Mouse (Mus musculus) forebrain, embryonic 16.5 days (tissue): ENCODE data around the gene Mast2. TPM values are rescaled to one million over a fixed set of nuclear protein-coding genes. Genes with fewer than 3 reads are reported as not detected.
A peak's percentile ranks its signal among the peaks of the same experiment; 100 is the strongest.

Source experiments
- ATAC-seq: fragments of 200-750 bp; cut with Nextera tagmentation; 2 replicates; pipeline ENCODE4 v1.8.0; 2017; ENCODE audit warnings: mild to moderate bottlenecking, moderate library complexity
- H3K27ac ChIP-seq: fragments of 300-500 bp; sonication (generic); 2 replicates; pipeline ENCODE4 v1.5.1; 2014; ENCODE audit warnings: low read length, control low read depth
- H3K27me3 ChIP-seq: fragments of 300-500 bp; sonication (generic); replicated peaks from 2 replicates; pipeline ENCODE4 v1.6.1; 2014; ENCODE audit warnings: low read length; ENCODE audit not compliant: control insufficient read depth, insufficient read depth
- H3K36me3 ChIP-seq: fragments of 300-500 bp; sonication (generic); 2 replicates; pipeline ENCODE4 v1.6.1; 2014; ENCODE audit not compliant: control insufficient read depth, insufficient read depth
- H3K4me1 ChIP-seq: fragments of 300-500 bp; sonication (generic); replicated peaks from 2 replicates; pipeline ENCODE4 v1.6.1; 2014; ENCODE audit warnings: low read length; ENCODE audit not compliant: control insufficient read depth, insufficient read depth
- H3K4me2 ChIP-seq: fragments of 300-500 bp; sonication (generic); 2 replicates; pipeline ENCODE4 v1.6.1; 2014; ENCODE audit warnings: mild to moderate bottlenecking, low read length, control low read depth
- H3K4me3 ChIP-seq: fragments of 300-500 bp; sonication (generic); replicated peaks from 2 replicates; pipeline ENCODE4 v1.5.1; 2014; ENCODE audit warnings: mild to moderate bottlenecking, low read length, control low read depth
- H3K9ac ChIP-seq: fragments of 300-500 bp; sonication (generic); replicated peaks from 2 replicates; pipeline ENCODE4 v1.6.1; 2014; ENCODE audit warnings: low read depth, low read length, control low read depth
- H3K9me3 ChIP-seq: fragments of 300-500 bp; sonication (generic); 2 replicates; pipeline ENCODE4 v1.6.1; 2016; ENCODE audit warnings: low read length; ENCODE audit not compliant: control insufficient read depth
- WGBS: fragments of 180-500 bp; shearing (Covaris S2); extraction: QIAGEN DNeasy Blood & Tissue Kit; methylation state at CpG from one replicate; pipeline ENCODE4 v1.1.7; 2014; 5-methylcytosine and 5-hydroxymethylcytosine counted together
- polyA plus RNA-seq: library from polyadenylated mRNA; unstranded; fragments of >200 nt; fragmentation: Nextera tagmentation; extraction: Ambion mirVana; gene quantifications from 2 replicates; pipeline ENCODE4 v1.2.1, GENCODE M21; 2015

Mast2 gene
- polyA plus RNA-seq, 1 experiment from 2014 or later, result 57.3 TPM

GRCm38 (mm10) chr4:116377973-116378667 is 85.9 kb downstream of the Mast2 start:
- ATAC-seq, result no peak
- H3K27me3 ChIP-seq, result no peaks in the 10 kb centered on the region

GRCm38 (mm10) chr4:116371676-116372075 is 92.3 kb downstream of the Mast2 start:
- H3K9me3 ChIP-seq, result no peaks in the 10 kb centered on the region
- no peaks in the 10 kb centered on the region for H3K36me3 ChIP-seq
- WGBS, result 29% methylated on average over 1 of the region's 1 CpGs
- no peaks in the 10 kb centered on the region for H3K27me3 ChIP-seq
- no peak overlapping the region for H3K9ac ChIP-seq
- ATAC-seq, result peak; percentile 77
- H3K27ac ChIP-seq, result no peak overlapping the region
- H3K4me1 ChIP-seq, result peaks cover 4% of the 10 kb centered on the region
- H3K4me2 ChIP-seq, result no peak overlapping the region
- no peak overlapping the region for H3K4me3 ChIP-seq

More at GRCm38 (mm10) chr4:116377973-116378667, 85.9 kb downstream of the Mast2 start:
- Histone ChIP-seq H3K9me3 (no peaks in the 10 kb centered on the region), H3K4me3 (no peak overlapping the region), H3K36me3 (no peaks in the 10 kb centered on the region), H3K9ac (no peak overlapping the region), H3K27ac (no peak overlapping the region), H3K4me2 (no peak overlapping the region), H3K4me1 (no peaks in the 10 kb centered on the region)
- 56% methylated on average over 2 of the region's 2 CpGs for WGBS

- H3K9ac ChIP-seq, result no peak overlapping the region
- H3K9me3 ChIP-seq, result peaks cover 2% of the 10 kb centered on the region; the same call in 1 of the 2 replicates
- no peaks in the 10 kb centered on the region for H3K36me3 ChIP-seq
- no peak for ATAC-seq
- H3K27ac ChIP-seq, result no peak overlapping the region
- 97% methylated on average over 1 of the region's 1 CpGs for WGBS
- no peaks in the 10 kb centered on the region for H3K27me3 ChIP-seq
- no peak overlapping the region for H3K4me3 ChIP-seq
- H3K4me1 ChIP-seq, result no peaks in the 10 kb centered on the region
- H3K4me2 ChIP-seq, result no peak overlapping the region
Measured at GRCm38 (mm10) chr4:116358099-116358498, 105.9 kb downstream of the Mast2 start.

GRCm38 (mm10) chr4:116352919-116353318 is 111.1 kb downstream of the Mast2 start:
- no peak overlapping the region for H3K4me3 ChIP-seq
- H3K27ac ChIP-seq, result no peak overlapping the region
- no peaks in the 10 kb centered on the region for H3K27me3 ChIP-seq
- H3K9me3 ChIP-seq, result no peaks in the 10 kb centered on the region
- peaks cover 5% of the 10 kb centered on the region; the same call in 1 of the 2 replicates for H3K36me3 ChIP-seq
- 96% methylated on average over 3 of the region's 3 CpGs for WGBS
- ATAC-seq, result no peak
- H3K4me1 ChIP-seq, result no peaks in the 10 kb centered on the region
- no peak overlapping the region for H3K4me2 ChIP-seq
- no peak overlapping the region for H3K9ac ChIP-seq

- no peak overlapping the region for H3K27ac ChIP-seq
- H3K36me3 ChIP-seq, result peaks cover 5% of the 10 kb centered on the region; the same call in 1 of the 2 replicates
- H3K9me3 ChIP-seq, result no peaks in the 10 kb centered on the region
- no peak for ATAC-seq
- WGBS, result 66% methylated on average over 3 of the region's 3 CpGs
- H3K4me1 ChIP-seq, result no peaks in the 10 kb centered on the region
- no peaks in the 10 kb centered on the region for H3K27me3 ChIP-seq
- H3K9ac ChIP-seq, result no peak overlapping the region
- no peak overlapping the region for H3K4me2 ChIP-seq
- H3K4me3 ChIP-seq, result no peak overlapping the region
Measured at GRCm38 (mm10) chr4:116352496-116352895, 111.5 kb downstream of the Mast2 start.

GRCm38 (mm10) chr4:116342119-116342518 is 121.9 kb downstream of the Mast2 start:
- Histone ChIP-seq H3K27me3 (no peaks in the 10 kb centered on the region), H3K4me1 (no peaks in the 10 kb centered on the region), H3K9ac (no peak overlapping the region), H3K4me2 (no peak overlapping the region), H3K27ac (no peak overlapping the region), H3K4me3 (no peak overlapping the region), H3K36me3 (no peaks in the 10 kb centered on the region), H3K9me3 (no peaks in the 10 kb centered on the region)
- peak; percentile 55; the same call in 1 of the 2 replicates for ATAC-seq

- Histone ChIP-seq H3K9ac (no peak overlapping the region), H3K4me3 (no peak overlapping the region), H3K27me3 (no peaks in the 10 kb centered on the region), H3K4me2 (no peak overlapping the region), H3K36me3 (no peaks in the 10 kb centered on the region; the same call in 1 of the 2 replicates), H3K4me1 (no peaks in the 10 kb centered on the region), H3K27ac (no peak overlapping the region), H3K9me3 (no peaks in the 10 kb centered on the region)
- no peak for ATAC-seq
- 83% methylated on average over 1 of the region's 1 CpGs for WGBS
Measured at GRCm38 (mm10) chr4:116336294-116336693, 127.7 kb downstream of the Mast2 start.

GRCm38 (mm10) chr4:116329256-116329655 is 134.7 kb downstream of the Mast2 start:
- no peaks in the 10 kb centered on the region for H3K27me3 ChIP-seq
- H3K27ac ChIP-seq, result no peak overlapping the region
- ATAC-seq, result no peak
- H3K4me3 ChIP-seq, result no peak overlapping the region
- peaks cover 9% of the 10 kb centered on the region for H3K36me3 ChIP-seq
- H3K4me1 ChIP-seq, result no peaks in the 10 kb centered on the region
- H3K9me3 ChIP-seq, result no peaks in the 10 kb centered on the region
- 58% methylated on average over 3 of the region's 3 CpGs for WGBS
- no peak overlapping the region for H3K9ac ChIP-seq
- H3K4me2 ChIP-seq, result no peak overlapping the region

- H3K9ac ChIP-seq, result no peak overlapping the region
- no peak for ATAC-seq
- no peak overlapping the region for H3K27ac ChIP-seq
- no peaks in the 10 kb centered on the region for H3K9me3 ChIP-seq
- 87% methylated on average over 6 of the region's 6 CpGs for WGBS
- peaks cover 28% of the 10 kb centered on the region for H3K36me3 ChIP-seq
- H3K4me2 ChIP-seq, result no peak overlapping the region
- no peak overlapping the region for H3K4me3 ChIP-seq
- no peaks in the 10 kb centered on the region for H3K27me3 ChIP-seq
- no peaks in the 10 kb centered on the region for H3K4me1 ChIP-seq
Measured at GRCm38 (mm10) chr4:116322127-116322526, 141.9 kb downstream of the Mast2 start.
